Mouse (Mus musculus): Measurements from ENCODE around the gene Kif1b.

- no peak for TF ChIP-seq CTCF (IDR thresholded peaks at IDR 0.05 in 2 of 3, conservative IDR thresholded peaks at IDR 0.05 in 1 of 3; ENCODE audit: control insufficient read depth in 1 of 3, insufficient read depth in 1 of 3, low read depth in 2 of 3, low read length in 3 of 3, poor library complexity in 1 of 3, severe bottlenecking in 1 of 3)
- TF ChIP-seq EP300 (IDR thresholded peaks at IDR 0.05; ENCODE audit: low read depth in 1 of 2, low read length in 2 of 2) = no peak
- no peak for TF ChIP-seq HCFC1 (IDR thresholded peaks at IDR 0.05; ENCODE audit: low read depth, low read length)
- TF ChIP-seq CHD2 (IDR thresholded peaks at IDR 0.05; ENCODE audit: low read length) = no peak
- no peak for TF ChIP-seq MXI1 (IDR thresholded peaks at IDR 0.05; ENCODE audit: low read depth, low read length)
- TF ChIP-seq CHD1 (IDR thresholded peaks at IDR 0.05; ENCODE audit: low read depth, low read length) = no peak
- no peak for TF ChIP-seq TCF12 (IDR thresholded peaks at IDR 0.05; ENCODE audit: low read depth, low read length)
- TF ChIP-seq POLR2A (IDR thresholded peaks at IDR 0.05; ENCODE audit: control insufficient read depth in 1 of 2, insufficient read depth in 1 of 2, low read depth in 1 of 2, low read length in 2 of 2, poor library complexity in 1 of 2) = no peak
- TF ChIP-seq SMC3 (IDR thresholded peaks at IDR 0.05; ENCODE audit: low read depth, low read length) = no peak
- TF ChIP-seq USF2 (IDR thresholded peaks at IDR 0.05; ENCODE audit: borderline replicate concordance in 1 of 2, insufficient read depth in 1 of 2, low read depth in 1 of 2, low read length in 2 of 2) = no peak
Measured at GRCm38 (mm10) chr4:149283018-149283417, 24.5 kb downstream of the Kif1b start.
